Mouse (Mus musculus) MEL (cell line): ENCODE data around the gene Peli2. TPM values are rescaled to one million over a fixed set of nuclear protein-coding genes. Genes with fewer than 3 reads are reported as not detected.

Experiments used
- DNase-seq: peaks from one replicate; pipeline ENCODE4 v3.0.0; 2011; ENCODE audit warnings: low read depth, low spot score
- H3K27ac ChIP-seq: 2 replicates; pipeline ENCODE4 v1.5.1; 2012; ENCODE audit warnings: low read depth, mild to moderate bottlenecking, control low read depth, low read length, moderate library complexity; ENCODE audit not compliant: control insufficient read depth
- H3K27me3 ChIP-seq, 2 experiments: fragments of 150-350 bp in 1 of 2; sonication (generic) in 1 of 2; 2 replicates each; pipeline ENCODE4 v1.6.1; 2012; ENCODE audit warnings: low read length in 2 of 2, mild to moderate bottlenecking in 2 of 2, improper control_type of control experiment in 1 of 2, moderate library complexity in 1 of 2; ENCODE audit not compliant: insufficient read depth in 2 of 2, control insufficient read depth in 1 of 2
- H3K36me3 ChIP-seq, 2 experiments: 2 replicates each; pipeline ENCODE4 v1.6.1; 2012 to 2014; ENCODE audit warnings: low read length in 2 of 2, improper control_type of control experiment in 1 of 2, inconsistent platforms in 1 of 2, mild to moderate bottlenecking in 1 of 2; ENCODE audit not compliant: insufficient read depth in 2 of 2, control insufficient read depth in 1 of 2
- H3K4me1 ChIP-seq, 2 experiments: fragments of 150-350 bp in 1 of 2; sonication (generic) in 1 of 2; 2 replicates each; pipeline ENCODE4 v1.6.1; 2012; ENCODE audit warnings: low read length in 2 of 2, improper control_type of control experiment in 1 of 2, mild to moderate bottlenecking in 1 of 2; ENCODE audit not compliant: insufficient read depth in 2 of 2, control insufficient read depth in 1 of 2
- H3K4me3 ChIP-seq, 2 experiments: fragments of 150-350 bp in 1 of 2; sonication (generic) in 1 of 2; 2 replicates each; pipeline ENCODE4 v1.5.1; 2012; ENCODE audit warnings: low read depth in 2 of 2, low read length in 2 of 2, mild to moderate bottlenecking in 2 of 2, moderate library complexity in 2 of 2, control low read depth in 1 of 2, improper control_type of control experiment in 1 of 2; ENCODE audit not compliant: control insufficient read depth in 1 of 2, insufficient read depth in 1 of 2
- H3K79me2 ChIP-seq: 2 replicates; pipeline ENCODE4 v1.6.1; 2012; ENCODE audit warnings: mild to moderate bottlenecking, low read length, moderate library complexity; ENCODE audit not compliant: control insufficient read depth, poor library complexity, insufficient read depth
- H3K9ac ChIP-seq: 2 replicates; pipeline ENCODE4 v1.6.1; 2012; ENCODE audit warnings: low read depth, mild to moderate bottlenecking, control low read depth, low read length, moderate library complexity; ENCODE audit not compliant: control insufficient read depth, poor library complexity, severe bottlenecking
- H3K9me3 ChIP-seq: fragments of 150-350 bp; sonication (generic); replicated peaks from 2 replicates; pipeline ENCODE4 v1.6.1; 2012; ENCODE audit warnings: mild to moderate bottlenecking, low read length, improper control_type of control experiment, moderate library complexity; ENCODE audit not compliant: insufficient read depth
- CHD1 ChIP-seq: IDR thresholded peaks from 2 replicates; pipeline ENCODE4 v1.6.1; 2012; ENCODE audit warnings: low read depth, mild to moderate bottlenecking, inconsistent platforms, low read length, improper control_type of control experiment
- CTCF ChIP-seq, 3 experiments: IDR thresholded peaks in 2 of 3; conservative IDR thresholded peaks in 1 of 3; 2 replicates each; pipeline ENCODE4 v1.5.1; 2011 to 2012; ENCODE audit warnings: low read length in 3 of 3, low read depth in 2 of 3, mild to moderate bottlenecking in 2 of 3, improper control_type of control experiment in 1 of 3, inconsistent platforms in 1 of 3, mixed read lengths in 1 of 3, moderate library complexity in 1 of 3; ENCODE audit not compliant: control insufficient read depth in 1 of 3, insufficient read depth in 1 of 3, poor library complexity in 1 of 3, severe bottlenecking in 1 of 3
- E2F4 ChIP-seq: IDR thresholded peaks from 2 replicates; pipeline ENCODE4 v1.6.1; 2011; ENCODE audit warnings: low read depth, low read length, improper control_type of control experiment, borderline replicate concordance
- ELF1 ChIP-seq: IDR thresholded peaks from 2 replicates; pipeline ENCODE4 v1.6.1; 2014; ENCODE audit warnings: low read depth, mild to moderate bottlenecking, inconsistent platforms, low read length, improper control_type of control experiment, moderate library complexity
- EP300 ChIP-seq, 2 experiments: IDR thresholded peaks; 2 replicates each; pipeline ENCODE4 v1.6.1; 2011; ENCODE audit warnings: improper control_type of control experiment in 2 of 2, low read length in 2 of 2, low read depth in 1 of 2, mild to moderate bottlenecking in 1 of 2
- ETS1 ChIP-seq: IDR thresholded peaks from 2 replicates; pipeline ENCODE4 v1.6.1; 2012; ENCODE audit warnings: low read depth, mild to moderate bottlenecking, inconsistent platforms, low read length, improper control_type of control experiment, moderate library complexity
- GABPA ChIP-seq: IDR thresholded peaks from 2 replicates; pipeline ENCODE4 v1.6.1; 2012; ENCODE audit warnings: low read depth, mild to moderate bottlenecking, inconsistent platforms, low read length, improper control_type of control experiment, moderate library complexity
- GATA1 ChIP-seq: IDR thresholded peaks from 2 replicates; pipeline ENCODE4 v1.6.1; 2011; ENCODE audit warnings: low read depth, low read length, improper control_type of control experiment
- JUND ChIP-seq: IDR thresholded peaks from 2 replicates; pipeline ENCODE4 v1.6.1; 2011; ENCODE audit warnings: low read depth, mild to moderate bottlenecking, improper control_type of control experiment, low read length
- KAT2A ChIP-seq: conservative IDR thresholded peaks from 2 replicates; pipeline ENCODE4 v1.6.1; 2012; ENCODE audit warnings: low read depth, low read length, improper control_type of control experiment, inconsistent platforms
- MAZ ChIP-seq: IDR thresholded peaks from 2 replicates; pipeline ENCODE4 v1.6.1; 2012; ENCODE audit warnings: low read depth, mild to moderate bottlenecking, inconsistent platforms, low read length, improper control_type of control experiment
- MYB ChIP-seq: IDR thresholded peaks from 2 replicates; pipeline ENCODE4 v1.6.1; 2011; ENCODE audit warnings: mild to moderate bottlenecking, low read depth, low read length, improper control_type of control experiment
- MYC ChIP-seq: IDR thresholded peaks from 2 replicates; pipeline ENCODE4 v1.6.1; 2011; ENCODE audit warnings: low read depth, mild to moderate bottlenecking, low read length, improper control_type of control experiment, moderate library complexity
- POLR2AphosphoS2 ChIP-seq: IDR thresholded peaks from 2 replicates; pipeline ENCODE4 v1.6.1; 2011; ENCODE audit warnings: low read length, improper control_type of control experiment
- POLR2AphosphoS5 ChIP-seq: IDR thresholded peaks from 2 replicates; pipeline ENCODE4 v1.6.1; 2012; ENCODE audit warnings: low read depth, borderline replicate concordance, mild to moderate bottlenecking, inconsistent platforms, low read length, moderate library complexity, mixed read lengths
- RAD21 ChIP-seq: IDR thresholded peaks from 2 replicates; pipeline ENCODE4 v1.6.1; 2011; ENCODE audit warnings: mild to moderate bottlenecking, low read depth, low read length, improper control_type of control experiment
- RCOR1 ChIP-seq: IDR thresholded peaks from 2 replicates; pipeline ENCODE4 v1.6.1; 2012; ENCODE audit warnings: low read depth, mild to moderate bottlenecking, inconsistent platforms, low read length, improper control_type of control experiment
- SIN3A ChIP-seq: IDR thresholded peaks from 2 replicates; pipeline ENCODE4 v1.6.1; 2012; ENCODE audit warnings: low read length, improper control_type of control experiment, inconsistent platforms
- SMC3 ChIP-seq: IDR thresholded peaks from 2 replicates; pipeline ENCODE4 v1.6.1; 2011; ENCODE audit warnings: low read depth, low read length, improper control_type of control experiment
- TBP ChIP-seq: IDR thresholded peaks from 2 replicates; pipeline ENCODE4 v1.8.0; 2011; ENCODE audit warnings: low read depth, low read length, improper control_type of control experiment
- TCF12 ChIP-seq: IDR thresholded peaks from 2 replicates; pipeline ENCODE4 v1.6.1; 2014; ENCODE audit warnings: low read depth, mild to moderate bottlenecking, inconsistent platforms, low read length, improper control_type of control experiment, moderate library complexity
- USF2 ChIP-seq, 2 experiments: IDR thresholded peaks; 2 replicates each; pipeline ENCODE4 v1.6.1; 2011 to 2012; ENCODE audit warnings: improper control_type of control experiment in 2 of 2, low read length in 2 of 2, borderline replicate concordance in 1 of 2, inconsistent platforms in 1 of 2, low read depth in 1 of 2, mild to moderate bottlenecking in 1 of 2; ENCODE audit not compliant: insufficient read depth in 1 of 2
- ZC3H11A ChIP-seq: IDR thresholded peaks from 2 replicates; pipeline ENCODE4 v1.6.1; 2012; ENCODE audit warnings: low read depth, mild to moderate bottlenecking, inconsistent platforms, low read length, improper control_type of control experiment
- ZMIZ1 ChIP-seq: IDR thresholded peaks from 2 replicates; pipeline ENCODE4 v1.6.1; 2012; ENCODE audit warnings: low read depth, mild to moderate bottlenecking, inconsistent platforms, low read length, improper control_type of control experiment, moderate library complexity
- polyA plus RNA-seq, 2 experiments: library from polyadenylated mRNA; stranded (reverse) in 1 of 2; unstranded in 1 of 2; fragments of >175 nt in 1 of 2; fragments of >200 nt in 1 of 2; gene quantifications; 2 replicates each; pipeline versions ENCODE4 v1.2.1 to v1.2.4; 2012; ENCODE audit warnings: low replicate concordance in 2 of 2, low read depth in 1 of 2; ENCODE audit not compliant: insufficient read length in 2 of 2, insufficient read depth in 1 of 2, missing spikeins in 1 of 2
- total RNA-seq: library from RNA; depleted of rRNA; stranded (reverse); fragments of 300-350 nt; gene quantifications from 2 replicates; pipeline ENCODE4 v1.2.3, GENCODE M21; 2012

The Peli2 gene
- total and polyA plus RNA-seq, 3 experiments = not detected

DNA sequence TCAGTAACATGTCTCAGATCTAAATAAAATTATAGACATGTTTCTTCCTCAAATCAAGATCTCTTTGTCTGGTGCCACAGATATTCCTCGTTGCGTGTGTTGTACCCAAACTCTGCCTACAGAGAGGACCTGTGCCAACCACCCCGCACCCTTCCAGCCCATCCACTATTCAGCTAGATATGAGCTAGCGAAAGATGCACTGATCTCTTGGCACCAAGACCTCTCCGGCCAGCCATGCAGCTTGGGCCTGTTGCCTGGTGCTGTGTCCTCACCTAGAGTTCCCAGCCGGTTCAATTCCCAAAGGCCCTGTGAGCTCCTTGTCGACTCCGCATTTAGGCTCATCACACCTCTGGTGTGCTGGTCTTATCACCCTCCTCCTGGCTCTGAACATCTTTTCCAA, 134.1 kb downstream of the Peli2 start:
- H3K27ac ChIP-seq = no peak overlapping the region
- DNase-seq = no peak
- no peaks in the 10 kb centered on the region for H3K4me1 ChIP-seq
- H3K36me3 ChIP-seq = no peaks in the 10 kb centered on the region
- H3K79me2 ChIP-seq = no peaks in the 10 kb centered on the region
- H3K4me3 ChIP-seq = no peak overlapping the region
- no peaks in the 10 kb centered on the region for H3K27me3 ChIP-seq
- no peak for TF ChIP-seq POLR2AphosphoS2
- no peak for TF ChIP-seq POLR2AphosphoS5
- no peak for TF ChIP-seq CHD1
- TF ChIP-seq GABPA = no peak
- no peak for TF ChIP-seq MYC
- TF ChIP-seq EP300 (IDR thresholded peaks at IDR 0.05; ENCODE audit: low read depth in 1 of 2, low read length in 2 of 2) = no peak
- no peak for TF ChIP-seq E2F4
- TF ChIP-seq SIN3A = no peak
- TF ChIP-seq TBP = no peak
- no peak for TF ChIP-seq MYB
- no peak for TF ChIP-seq ZC3H11A
- TF ChIP-seq TCF12 = no peak
- TF ChIP-seq ETS1 = no peak
- no peak for TF ChIP-seq CTCF (IDR thresholded peaks at IDR 0.05 in 2 of 3, conservative IDR thresholded peaks at IDR 0.05 in 1 of 3; ENCODE audit: control insufficient read depth in 1 of 3, insufficient read depth in 1 of 3, low read depth in 2 of 3, low read length in 3 of 3, poor library complexity in 1 of 3, severe bottlenecking in 1 of 3)
- no peak for TF ChIP-seq ZMIZ1
- TF ChIP-seq ELF1 = no peak
- no peak for TF ChIP-seq SMC3
- TF ChIP-seq JUND = no peak
- TF ChIP-seq KAT2A = no peak
- TF ChIP-seq, all 39 proteins: peak for 0
- H3K9me3 ChIP-seq = no peaks in the 10 kb centered on the region
- H3K9ac ChIP-seq = no peak overlapping the region

GRCm38 (mm10) chr14:48255290-48255689, 134.7 kb downstream of the Peli2 start:
- no peaks in the 10 kb centered on the region for H3K4me1 ChIP-seq
- TF ChIP-seq RCOR1 = no peak
- no peak for TF ChIP-seq RAD21
- TF ChIP-seq TCF12 = no peak
- no peak for TF ChIP-seq MAZ
- no peak for TF ChIP-seq USF2 (IDR thresholded peaks at IDR 0.05; ENCODE audit: borderline replicate concordance in 1 of 2, insufficient read depth in 1 of 2, low read depth in 1 of 2, low read length in 2 of 2)
- TF ChIP-seq POLR2AphosphoS2 = no peak
- no peak for TF ChIP-seq E2F4
- TF ChIP-seq CHD1 = no peak
- no peak for TF ChIP-seq MYC
- no peak for TF ChIP-seq GATA1
- no peak for TF ChIP-seq KAT2A
- H3K27ac ChIP-seq = no peak overlapping the region
- no peaks in the 10 kb centered on the region for H3K9me3 ChIP-seq
- H3K9ac ChIP-seq = no peak overlapping the region
- H3K4me3 ChIP-seq = no peak overlapping the region
- no peaks in the 10 kb centered on the region for H3K79me2 ChIP-seq
- H3K36me3 ChIP-seq = no peaks in the 10 kb centered on the region
- DNase-seq = no peak
- H3K27me3 ChIP-seq = no peaks in the 10 kb centered on the region
